Comparison of ENCODE assay signal across 1 mouse cellular context in genomic region chr7:16052684-16053083, GRCm38 (mm10).
TF ChIP-seq lines count a peak whose summit lies in the region.

No protein-coding gene starts in this region.

TF ChIP-seq in MEL, 35 proteins besides CTCF, POLR2A, EP300 and RAD21 (continued from another document):
- peak; percentile 78; the same call in 1 of the 2 replicates for TF ChIP-seq TBP (IDR thresholded peaks at IDR 0.05; ENCODE audit: low read depth, low read length)
- peak; percentile 60; the same call in 1 of the 2 replicates for TF ChIP-seq POLR2AphosphoS2 (IDR thresholded peaks at IDR 0.05; ENCODE audit: low read length)
- TF ChIP-seq NELFE (IDR thresholded peaks at IDR 0.05; ENCODE audit: low read depth, low read length) = peak; percentile 68
- TF ChIP-seq MYB (IDR thresholded peaks at IDR 0.05; ENCODE audit: low read depth, low read length) = no peak
- no peak for TF ChIP-seq MEF2A (IDR thresholded peaks at IDR 0.05; ENCODE audit: extremely low read depth, insufficient replicate concordance, low read depth, low read length, poor library complexity, severe bottlenecking)
- peak; percentile 71; the same call in 1 of the 2 replicates for TF ChIP-seq MAX (IDR thresholded peaks at IDR 0.05; ENCODE audit: low read length)
- no peak for TF ChIP-seq JUND (IDR thresholded peaks at IDR 0.05; ENCODE audit: low read depth, low read length)
- TF ChIP-seq CHD2 (IDR thresholded peaks at IDR 0.05; ENCODE audit: low read length) = no peak
- no peak for TF ChIP-seq CHD1 (IDR thresholded peaks at IDR 0.05; ENCODE audit: low read depth, low read length)
- no peak for TF ChIP-seq GATA1 (IDR thresholded peaks at IDR 0.05; ENCODE audit: low read depth, low read length)
